In genomic region chrX:10539482-10540166, GRCm38 (mm10) we compare ENCODE assay signal across 16 mouse cellular contexts. TPM values are rescaled to one million over a fixed set of nuclear protein-coding genes. Genes with fewer than 3 reads are reported as not detected.
DNase-seq lines count a peak whose midpoint lies in the region; ATAC-seq and TF ChIP-seq lines count a peak whose summit lies in the region.
"Had no signal": no experiment of that assay in that cellular context is flagged by ENCODE, and none has a peak within 500 bp of the region (broad histone marks: within the 10 kb centered on the region; RNA-seq: fewer than 3 reads in every experiment).

No protein-coding gene starts in this region.

- H3K4me1 ChIP-seq in intestine, embryonic 15.5 days (replicated peaks), result 0 out of 2 replicates have a peak, but pooled peaks cover 3% of the 10 kb centered on the region
- no peaks in the 10 kb centered on the region for H3K4me1 ChIP-seq in intestine, postnatal 0 days (replicated peaks; ENCODE audit: control insufficient read depth, insufficient read depth, low read length)
- no peaks in the 10 kb centered on the region for H3K4me1 ChIP-seq in midbrain, embryonic 14.5 days (ENCODE audit: control insufficient read depth, insufficient read depth, low read length)
- H3K4me1 ChIP-seq in midbrain, embryonic 11.5 days (ENCODE audit: control insufficient read depth, insufficient read depth, low read length), result peaks cover 4% of the 10 kb centered on the region; the same call in 1 of the 2 replicates
- H3K4me1 ChIP-seq: limb, embryonic 12.5 days had no signal

- no peaks in the 10 kb centered on the region for H3K9me3 ChIP-seq in intestine, embryonic 15.5 days
- H3K9me3 ChIP-seq in intestine, postnatal 0 days (ENCODE audit: control insufficient read depth), result no peaks in the 10 kb centered on the region
- H3K9me3 ChIP-seq in midbrain, embryonic 14.5 days (ENCODE audit: control insufficient read depth, low read length), result no peaks in the 10 kb centered on the region
- no peaks in the 10 kb centered on the region for H3K9me3 ChIP-seq in midbrain, embryonic 11.5 days (ENCODE audit: control insufficient read depth, low read length)
- H3K9me3 ChIP-seq: limb, embryonic 12.5 days; midbrain, embryonic 15.5 days; neural tube, embryonic 15.5 days had no signal

- DNase-seq in adrenal gland, postnatal 25 days, result peak; percentile 4
- no peak for DNase-seq in adrenal gland, adult 8-10 months
- peak; percentile 34 for DNase-seq in midbrain, embryonic 14.5 days
- DNase-seq in midbrain, embryonic 11.5 days (ENCODE audit: low spot score, missing footprints), result no peak
- peak; percentile 12 to 23 for DNase-seq in lung, postnatal 4 days
- DNase-seq in gastrocnemius, adult 18-20 months (ENCODE audit: low spot score), result no peak
- DNase-seq: cerebellum, adult 11 months; gastrocnemius, postnatal 36 days had no signal

- ATAC-seq in intestine, embryonic 15.5 days, result peak; percentile 51
- no peak for ATAC-seq in intestine, postnatal 0 days
- no peak for ATAC-seq in midbrain, embryonic 14.5 days (ENCODE audit: low FRiP score, low TSS enrichment)
- ATAC-seq in midbrain, embryonic 11.5 days (ENCODE audit: low FRiP score), result no peak
- ATAC-seq: activated CD4-positive, CD25-positive, alpha-beta regulatory T cell, adult 4 months; hindbrain, embryonic 16.5 days; midbrain, embryonic 15.5 days had no signal

- H3K36me3 ChIP-seq in intestine, embryonic 15.5 days, result no peaks in the 10 kb centered on the region
- no peaks in the 10 kb centered on the region for H3K36me3 ChIP-seq in intestine, postnatal 0 days (ENCODE audit: control insufficient read depth, insufficient read depth)
- H3K36me3 ChIP-seq in midbrain, embryonic 14.5 days (ENCODE audit: control insufficient read depth, insufficient read depth, low read length), result no peaks in the 10 kb centered on the region
- no peaks in the 10 kb centered on the region for H3K36me3 ChIP-seq in midbrain, embryonic 11.5 days (ENCODE audit: control insufficient read depth, insufficient read depth, low read length)
- H3K36me3 ChIP-seq: limb, embryonic 12.5 days; midbrain, embryonic 15.5 days; neural tube, embryonic 15.5 days had no signal

- H3K27me3 ChIP-seq in intestine, embryonic 15.5 days (replicated peaks), result no peaks in the 10 kb centered on the region
- no peaks in the 10 kb centered on the region for H3K27me3 ChIP-seq in intestine, postnatal 0 days (replicated peaks; ENCODE audit: control insufficient read depth, insufficient read depth, low read length)
- H3K27me3 ChIP-seq in midbrain, embryonic 14.5 days (ENCODE audit: control insufficient read depth, insufficient read depth, low read length), result no peaks in the 10 kb centered on the region
- H3K27me3 ChIP-seq in midbrain, embryonic 11.5 days (ENCODE audit: control insufficient read depth, insufficient read depth, low read length), result no peaks in the 10 kb centered on the region
- H3K27me3 ChIP-seq: limb, embryonic 12.5 days; midbrain, embryonic 15.5 days; neural tube, embryonic 15.5 days had no signal

- H3K9ac ChIP-seq in intestine, embryonic 15.5 days, result no peak overlapping the region
- H3K9ac ChIP-seq in intestine, postnatal 0 days (ENCODE audit: low read depth, low read length), result no peak overlapping the region
- no peak overlapping the region for H3K9ac ChIP-seq in midbrain, embryonic 14.5 days (replicated peaks; ENCODE audit: low read length)
- H3K9ac ChIP-seq in midbrain, embryonic 11.5 days (ENCODE audit: low read length), result no peak overlapping the region
- H3K9ac ChIP-seq: limb, embryonic 12.5 days; midbrain, embryonic 15.5 days; neural tube, embryonic 15.5 days had no signal

- H3K4me2 ChIP-seq in intestine, embryonic 15.5 days (replicated peaks), result no peak overlapping the region
- no peak overlapping the region for H3K4me2 ChIP-seq in intestine, postnatal 0 days (replicated peaks; ENCODE audit: low read depth)
- no peak overlapping the region for H3K4me2 ChIP-seq in midbrain, embryonic 14.5 days (ENCODE audit: low read length)
- H3K4me2 ChIP-seq in midbrain, embryonic 11.5 days, result no peak overlapping the region
- H3K4me2 ChIP-seq: limb, embryonic 12.5 days; midbrain, embryonic 15.5 days; neural tube, embryonic 15.5 days had no signal

- no peak overlapping the region for H3K4me3 ChIP-seq in intestine, embryonic 15.5 days (replicated peaks)
- H3K4me3 ChIP-seq in intestine, postnatal 0 days (ENCODE audit: low read depth, low read length), result no peak overlapping the region
- H3K4me3 ChIP-seq in midbrain, embryonic 14.5 days (replicated peaks; ENCODE audit: low read depth, low read length), result no peak overlapping the region
- H3K4me3 ChIP-seq in midbrain, embryonic 11.5 days (ENCODE audit: low read depth, low read length), result no peak overlapping the region
- H3K4me3 ChIP-seq: limb, embryonic 12.5 days; midbrain, embryonic 15.5 days; neural tube, embryonic 15.5 days had no signal

- no peak for TF ChIP-seq CTCF in intestine, postnatal 0 days (IDR thresholded peaks at IDR 0.05; ENCODE audit: low read depth)

- H3K27ac ChIP-seq in intestine, embryonic 15.5 days, result no peak overlapping the region
- no peak overlapping the region for H3K27ac ChIP-seq in intestine, postnatal 0 days (ENCODE audit: low read depth, low read length)
- no peak overlapping the region for H3K27ac ChIP-seq in midbrain, embryonic 14.5 days (replicated peaks; ENCODE audit: low read depth, low read length)
- H3K27ac ChIP-seq in midbrain, embryonic 11.5 days (ENCODE audit: low read depth, low read length), result no peak overlapping the region
- H3K27ac ChIP-seq: limb, embryonic 12.5 days; midbrain, embryonic 15.5 days; neural tube, embryonic 15.5 days had no signal

- WGBS in intestine, embryonic 15.5 days, result 30% methylated on average over 6 of the region's 6 CpGs
- WGBS in intestine, postnatal 0 days, result 42% methylated on average over 6 of the region's 6 CpGs
- 56% methylated on average over 6 of the region's 6 CpGs for WGBS in midbrain, embryonic 14.5 days
- 76% methylated on average over 6 of the region's 6 CpGs for WGBS in midbrain, embryonic 11.5 days

RNA-seq across cellular contexts. Expression of gene Tspan7, which starts 54.7 kb away (rescaled TPM):
- total RNA-seq in adrenal gland, postnatal 25 days (2021), result 56.9 and 71.2 TPM in 2 replicates
- 10 to 100 TPM; 75.8 to 92.0 (median 87.0) TPM for total RNA-seq in adrenal gland, adult 8-10 months (2022)
- polyA plus RNA-seq in intestine, embryonic 15.5 days (2015; fragmentation: Nextera tagmentation; extraction: Ambion mirVana), result 161 and 164 TPM in 2 replicates
- 120 and 125 TPM in 2 replicates for polyA plus RNA-seq in intestine, postnatal 0 days (2015; fragmentation: Nextera tagmentation; extraction: Ambion mirVana)
- 332 and 367 TPM in 2 replicates for polyA plus RNA-seq in midbrain, embryonic 14.5 days (2014; fragmentation: Nextera tagmentation; extraction: Ambion mirVana)
- polyA plus RNA-seq in midbrain, embryonic 11.5 days (2014; fragmentation: Nextera tagmentation; extraction: Ambion mirVana), result 74.4 and 74.5 TPM in 2 replicates
- total RNA-seq in gastrocnemius, adult 18-20 months (2021), result 100 to 1,000 TPM; 114 TPM
- total RNA-seq: MEL had no signal

Comparison
In these comparisons a context has a peak if more than half of its experiments do, and no peak if none do; other contexts are left out.
1. DNase-seq: peak in adrenal gland, postnatal 25 days (single experiment), midbrain, embryonic 14.5 days (single experiment) and lung, postnatal 4 days (2 of 2); none in adrenal gland, adult 8-10 months (single experiment), midbrain, embryonic 11.5 days (single experiment) and gastrocnemius, adult 18-20 months (single experiment).